Mouse (Mus musculus): ENCODE measurements at regions not wholly inside any gene's neighbourhood (a gene's known extent, or its start where the extent isn't known, plus 50 kb on each side); places are given as distances from the start of the nearest gene placed in this dataset.

DNA sequence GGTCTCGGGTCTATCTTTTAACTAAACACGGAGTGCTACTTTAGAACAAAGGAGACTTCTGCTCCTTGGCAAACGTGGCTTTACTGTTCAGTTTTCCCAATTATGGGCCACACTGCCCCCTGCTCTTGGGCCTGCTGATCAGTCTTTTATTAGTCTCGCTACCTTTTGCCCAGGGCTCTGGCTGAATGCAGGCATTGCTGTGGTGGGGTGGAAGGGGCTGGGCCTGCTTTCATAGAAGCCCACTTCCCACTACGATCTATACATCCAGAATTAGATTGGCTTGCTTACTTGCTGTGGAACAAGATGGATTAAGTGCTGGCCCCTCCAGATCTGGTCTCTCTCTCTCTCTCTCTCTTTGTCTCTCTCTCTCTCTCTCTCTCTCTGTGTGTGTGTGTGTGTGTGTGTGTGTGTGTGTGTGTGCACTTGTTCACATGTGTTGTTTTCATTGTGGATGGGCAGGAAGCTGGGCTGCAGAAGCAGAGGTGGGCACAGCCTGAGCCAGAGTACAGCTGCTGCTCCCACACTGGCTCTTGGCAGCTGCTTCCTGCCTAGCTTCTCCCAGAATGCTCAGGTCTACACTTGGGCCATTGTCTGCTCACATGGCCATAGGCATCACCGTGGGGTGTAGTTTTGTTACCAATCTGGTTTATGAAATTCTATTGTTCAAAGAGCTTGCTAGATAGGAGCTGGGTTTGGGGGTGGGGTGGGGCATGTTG, 241.8 kb upstream of the Gm10131 start:
- 46% methylated on average over 6 of the region's 6 CpGs for WGBS
- H3K27ac ChIP-seq (replicated peaks): 0 out of 2 replicates have a peak overlapping the region, but pooled peaks have one; percentile 4
- no peak for ATAC-seq (ENCODE audit: low FRiP score, low read depth)

GRCm38 (mm10) chr8:34334851-34335250, 223.3 kb upstream of the Gm10131 start:
- H3K9ac ChIP-seq (replicated peaks): no peak overlapping the region
- H3K27me3 ChIP-seq: no peaks in the 10 kb centered on the region
- no peaks in the 10 kb centered on the region for H3K36me3 ChIP-seq
- 87% methylated on average over 4 of the region's 4 CpGs for WGBS
- H3K4me1 ChIP-seq: no peaks in the 10 kb centered on the region
- no peak overlapping the region for H3K4me2 ChIP-seq (replicated peaks)
- no peak overlapping the region for H3K27ac ChIP-seq (replicated peaks)
- no peaks in the 10 kb centered on the region for H3K9me3 ChIP-seq
- H3K4me3 ChIP-seq: no peak overlapping the region
- ATAC-seq (ENCODE audit: low FRiP score, low read depth): no peak

More for the DNA sequence above, 241.8 kb upstream of the Gm10131 start:
- Histone ChIP-seq H3K9ac (replicated peaks) (no peak overlapping the region), H3K4me3 (no peak overlapping the region), H3K9me3 (no peaks in the 10 kb centered on the region), H3K36me3 (no peaks in the 10 kb centered on the region), H3K4me2 (replicated peaks) (no peak overlapping the region), H3K4me1 (peaks cover 8% of the 10 kb centered on the region; the same call in 1 of the 2 replicates), H3K27me3 (no peaks in the 10 kb centered on the region)

- WGBS: 55% methylated on average over 5 of the region's 5 CpGs
- H3K4me2 ChIP-seq (replicated peaks): no peak overlapping the region
These were observed 220.1 kb upstream of the Gm10131 start for GRCm38 (mm10) chr8:34331673-34332072.

DNA sequence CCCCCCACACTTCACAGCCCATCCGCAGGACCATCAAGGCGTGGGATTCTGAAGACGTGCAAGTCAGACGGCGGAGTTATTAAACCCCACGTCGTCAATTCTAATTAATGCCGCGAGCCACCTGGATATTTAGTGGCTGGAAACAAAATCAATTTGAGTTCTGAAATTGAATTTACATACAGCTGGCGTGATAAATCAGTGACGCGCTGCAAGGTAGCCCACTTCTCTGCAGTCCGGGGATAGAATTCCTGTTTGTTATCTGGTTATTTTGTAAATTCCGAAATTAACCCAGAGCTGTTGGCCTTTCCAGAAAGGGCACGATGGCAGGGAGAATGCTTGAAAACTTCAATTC, 215.1 kb upstream of the Gm10131 start:
- H3K4me1 ChIP-seq: peaks cover 39% of the 10 kb centered on the region
- H3K4me2 ChIP-seq (replicated peaks): peak overlapping the region; percentile 62
- H3K36me3 ChIP-seq: no peaks in the 10 kb centered on the region
- peak overlapping the region; percentile 84 for H3K27ac ChIP-seq (replicated peaks)
- 6% methylated on average over 15 of the region's 15 CpGs for WGBS
- H3K4me3 ChIP-seq: peak overlapping the region; percentile 34
- peak overlapping the region; percentile 21; the same call in 1 of the 2 replicates for H3K9ac ChIP-seq (replicated peaks)
- H3K27me3 ChIP-seq: peaks cover 23% of the 10 kb centered on the region
- H3K9me3 ChIP-seq: no peaks in the 10 kb centered on the region
- peak; percentile 13 for ATAC-seq (ENCODE audit: low FRiP score, low read depth)

More at GRCm38 (mm10) chr8:34331673-34332072, 220.1 kb upstream of the Gm10131 start:
- H3K36me3 ChIP-seq: no peaks in the 10 kb centered on the region
- H3K4me1 ChIP-seq: peaks cover 10% of the 10 kb centered on the region
- no peak overlapping the region for H3K9ac ChIP-seq (replicated peaks)
- no peaks in the 10 kb centered on the region for H3K9me3 ChIP-seq
- no peak overlapping the region for H3K4me3 ChIP-seq
- peaks cover 16% of the 10 kb centered on the region; the same call in 1 of the 2 replicates for H3K27me3 ChIP-seq
- ATAC-seq (ENCODE audit: low FRiP score, low read depth): no peak
- no peak overlapping the region for H3K27ac ChIP-seq (replicated peaks)

- H3K27ac ChIP-seq (replicated peaks): peak overlapping the region; percentile 84
- peak; percentile 76 for ATAC-seq (ENCODE audit: low FRiP score, low read depth)
- 0% methylated on average over 14 of the region's 17 CpGs for WGBS
These were observed 214.5 kb upstream of the Gm10131 start for GRCm38 (mm10) chr8:34325841-34326613.

GRCm38 (mm10) chr8:34320158-34320587, 208.6 kb upstream of the Gm10131 start:
- H3K4me1 ChIP-seq: peaks cover 32% of the 10 kb centered on the region
- H3K4me3 ChIP-seq: no peak overlapping the region
- H3K9ac ChIP-seq (replicated peaks): no peak overlapping the region
- peak; percentile 87 for ATAC-seq (ENCODE audit: low FRiP score, low read depth)
- H3K27ac ChIP-seq (replicated peaks): peak overlapping the region; percentile 39
- peaks cover 11% of the 10 kb centered on the region for H3K27me3 ChIP-seq
- 11% methylated on average over 6 of the region's 6 CpGs for WGBS
- no peaks in the 10 kb centered on the region for H3K36me3 ChIP-seq
- no peaks in the 10 kb centered on the region for H3K9me3 ChIP-seq
- peak overlapping the region; percentile 24; the same call in 1 of the 2 replicates for H3K4me2 ChIP-seq (replicated peaks)

More at GRCm38 (mm10) chr8:34325841-34326613, 214.5 kb upstream of the Gm10131 start:
- H3K4me2 ChIP-seq (replicated peaks): peak overlapping the region; percentile 62
- H3K27me3 ChIP-seq: peaks cover 27% of the 10 kb centered on the region
- H3K4me1 ChIP-seq: peaks cover 40% of the 10 kb centered on the region
- H3K9ac ChIP-seq (replicated peaks): peak overlapping the region; percentile 21; the same call in 1 of the 2 replicates
- H3K9me3 ChIP-seq: no peaks in the 10 kb centered on the region
- H3K4me3 ChIP-seq: peak overlapping the region; percentile 34
- no peaks in the 10 kb centered on the region for H3K36me3 ChIP-seq

DNA sequence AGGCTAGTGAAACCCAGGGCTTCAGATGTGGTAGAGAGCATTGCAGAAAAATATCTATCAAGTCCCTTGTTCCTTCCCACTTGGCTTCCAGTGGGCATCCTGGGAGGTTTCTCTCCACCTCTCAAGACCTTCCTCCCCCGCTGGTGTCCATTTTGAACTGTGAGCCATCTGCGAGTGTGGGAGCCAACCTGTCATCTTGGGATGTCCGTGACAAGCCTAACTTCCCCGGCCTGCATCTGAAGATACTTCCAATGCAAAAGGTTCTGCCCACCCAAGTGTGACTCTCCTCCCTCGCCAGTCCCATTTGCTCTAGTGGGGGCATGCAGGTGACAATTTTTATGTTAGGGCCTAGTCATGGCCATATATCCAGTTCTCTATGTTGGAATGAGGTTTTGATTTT, 208.2 kb upstream of the Gm10131 start:
- ATAC-seq (ENCODE audit: low FRiP score, low read depth): 0 out of 2 replicates have a peak, but pooled peaks have one; percentile 35
- Histone ChIP-seq H3K4me2 (replicated peaks) (peak overlapping the region; percentile 24; the same call in 1 of the 2 replicates), H3K27me3 (peaks cover 11% of the 10 kb centered on the region), H3K36me3 (no peaks in the 10 kb centered on the region), H3K9ac (replicated peaks) (no peak overlapping the region), H3K4me3 (no peak overlapping the region), H3K9me3 (no peaks in the 10 kb centered on the region), H3K27ac (replicated peaks) (peak overlapping the region; percentile 39), H3K4me1 (peaks cover 28% of the 10 kb centered on the region)
- WGBS: 81% methylated on average over 5 of the region's 5 CpGs

GRCm38 (mm10) chr8:34315233-34315632, 203.7 kb upstream of the Gm10131 start:
- no peak for ATAC-seq (ENCODE audit: low FRiP score, low read depth)
- Histone ChIP-seq H3K27ac (replicated peaks) (no peak overlapping the region), H3K4me3 (no peak overlapping the region), H3K4me2 (replicated peaks) (no peak overlapping the region), H3K9ac (replicated peaks) (no peak overlapping the region), H3K27me3 (no peaks in the 10 kb centered on the region), H3K36me3 (no peaks in the 10 kb centered on the region), H3K9me3 (no peaks in the 10 kb centered on the region), H3K4me1 (peaks cover 10% of the 10 kb centered on the region)

DNA sequence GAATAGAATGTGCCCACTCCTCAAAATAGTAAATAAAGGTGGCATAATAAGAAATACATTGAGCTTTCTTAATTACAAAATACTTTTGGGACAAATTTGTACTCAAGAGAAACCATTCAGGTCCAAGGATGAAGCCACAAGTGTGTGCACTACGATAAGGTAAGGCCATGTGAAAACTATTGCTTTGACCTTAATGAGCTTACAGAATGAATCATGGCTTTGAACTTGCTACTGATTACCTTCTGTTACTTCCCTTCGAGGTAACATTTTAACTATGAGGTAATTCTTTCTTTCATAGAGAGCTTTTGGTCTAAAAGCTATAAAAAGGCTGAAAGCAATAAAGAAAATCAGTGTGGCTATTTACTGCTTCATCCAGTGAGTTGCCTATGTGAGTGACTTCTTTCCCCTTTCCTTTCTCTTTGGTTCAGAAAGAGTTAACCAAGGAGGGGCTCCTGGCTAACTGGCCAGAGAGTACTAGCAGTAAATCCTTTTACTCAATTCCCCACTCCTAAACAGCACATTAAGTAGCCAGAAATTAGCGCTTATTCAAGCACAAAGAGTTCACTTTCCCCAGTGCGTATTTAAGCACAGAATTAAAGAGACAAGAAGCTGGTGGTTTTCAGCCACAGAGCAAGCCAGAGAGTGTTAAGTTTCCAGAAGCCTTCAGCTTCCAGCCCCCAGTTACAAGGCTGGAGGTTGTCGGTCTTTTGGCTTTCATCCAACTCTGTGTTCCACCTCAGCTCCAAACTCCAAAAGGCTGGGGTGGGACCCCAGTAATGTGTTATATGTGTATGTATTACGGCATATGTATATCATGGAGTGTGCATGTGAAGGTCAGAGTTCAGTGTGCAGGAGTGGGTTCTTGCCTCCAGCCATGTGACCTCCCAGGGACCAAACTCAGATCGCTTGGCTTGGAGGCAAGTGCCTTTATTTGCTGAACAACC, 194.3 kb upstream of the Gm10131 start:
- Histone ChIP-seq H3K27ac (replicated peaks) (no peak overlapping the region), H3K4me3 (no peak overlapping the region), H3K9ac (replicated peaks) (no peak overlapping the region), H3K9me3 (no peaks in the 10 kb centered on the region), H3K36me3 (no peaks in the 10 kb centered on the region), H3K4me1 (no peaks in the 10 kb centered on the region), H3K27me3 (no peaks in the 10 kb centered on the region), H3K4me2 (replicated peaks) (no peak overlapping the region)
- no peak for ATAC-seq (ENCODE audit: low FRiP score, low read depth)
- 48% methylated on average over 7 of the region's 7 CpGs for WGBS

DNA sequence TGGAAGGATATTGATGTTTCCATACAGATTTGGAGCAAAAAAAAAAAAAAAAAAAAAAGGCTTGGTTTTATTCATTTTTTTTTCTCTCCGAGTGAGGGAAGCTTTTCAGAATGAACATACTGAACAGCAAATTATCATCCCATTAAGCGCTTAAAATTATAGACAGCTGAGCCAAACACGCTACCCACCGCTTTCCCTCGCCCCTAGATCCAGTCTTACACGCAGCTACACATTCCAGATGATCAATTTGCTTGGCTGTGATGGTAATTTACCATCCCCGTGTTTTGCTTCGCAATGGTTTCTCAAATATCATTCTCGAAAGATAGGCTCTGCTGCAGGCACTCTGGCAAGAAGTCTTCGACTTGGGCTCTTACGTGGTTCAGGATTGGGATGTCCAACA, 192.3 kb upstream of the Gm10131 start:
- no peaks in the 10 kb centered on the region for H3K27me3 ChIP-seq
- no peak overlapping the region for H3K4me2 ChIP-seq (replicated peaks)
- no peaks in the 10 kb centered on the region for H3K36me3 ChIP-seq
- H3K4me1 ChIP-seq: peaks cover 3% of the 10 kb centered on the region; the same call in 1 of the 2 replicates
- 92% methylated on average over 11 of the region's 11 CpGs for WGBS
- no peak for ATAC-seq (ENCODE audit: low FRiP score, low read depth)
- no peak overlapping the region for H3K4me3 ChIP-seq
- no peaks in the 10 kb centered on the region for H3K9me3 ChIP-seq
- H3K9ac ChIP-seq (replicated peaks): no peak overlapping the region
- H3K27ac ChIP-seq (replicated peaks): no peak overlapping the region

DNA sequence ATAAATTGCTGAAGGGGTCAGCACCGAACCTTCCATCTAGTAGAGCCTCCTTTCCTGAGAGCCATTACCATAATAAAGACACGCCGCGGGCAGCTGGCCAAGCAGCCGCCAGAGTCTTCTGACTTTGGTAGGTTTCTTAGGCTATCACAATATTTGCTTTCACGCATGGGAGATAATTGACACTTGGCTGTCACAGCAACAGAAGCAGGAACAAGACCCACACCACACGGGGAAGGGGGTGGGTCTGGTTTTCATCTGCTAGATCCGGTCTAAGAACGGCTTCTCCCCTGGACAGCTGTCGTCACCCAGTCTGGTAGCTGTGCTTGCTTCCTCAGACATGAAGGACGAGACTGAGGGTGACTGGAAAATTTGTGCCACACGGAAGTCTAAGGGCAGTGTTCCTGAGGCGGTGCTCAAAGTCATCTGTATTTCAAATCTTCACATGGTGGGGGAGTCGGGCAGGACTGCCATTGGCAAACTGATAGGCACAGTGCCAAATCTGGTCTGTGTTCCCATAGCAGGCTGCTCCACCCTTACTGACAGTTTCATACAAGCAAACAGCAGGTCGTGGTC, 188.9 kb upstream of the Gm10131 start:
- H3K4me1 ChIP-seq: peaks cover 3% of the 10 kb centered on the region; the same call in 1 of the 2 replicates
- H3K9me3 ChIP-seq: no peaks in the 10 kb centered on the region
- H3K4me3 ChIP-seq: no peak overlapping the region
- ATAC-seq (ENCODE audit: low FRiP score, low read depth): no peak
- 58% methylated on average over 15 of the region's 15 CpGs for WGBS
- H3K36me3 ChIP-seq: no peaks in the 10 kb centered on the region
- H3K27me3 ChIP-seq: no peaks in the 10 kb centered on the region
- H3K27ac ChIP-seq (replicated peaks): no peak overlapping the region
- H3K4me2 ChIP-seq (replicated peaks): no peak overlapping the region
- no peak overlapping the region for H3K9ac ChIP-seq (replicated peaks)

Measured in midbrain, embryonic 12.5 days (tissue).